Mouse (Mus musculus) heart, postnatal 0 days (tissue): ENCODE measurements around the gene Hoxd4. TPM values are rescaled to one million over a fixed set of nuclear protein-coding genes. Genes with fewer than 3 reads are reported as not detected.

ENCODE experiments used
- ATAC-seq: fragments of 200-750 bp; cut with Nextera tagmentation; 2 replicates; pipeline ENCODE4 v1.8.0; 2017; ENCODE audit warnings: low read depth, moderate number of reproducible peaks, moderate library complexity; ENCODE audit not compliant: insufficient read depth
- DNase-seq: peaks from one replicate; pipeline ENCODE4 v3.0.0-alpha.2; 2016; ENCODE audit warnings: low spot score
- H3K27ac ChIP-seq: fragments of 300-500 bp; sonication (generic); 2 replicates; pipeline ENCODE4 v1.5.1; 2014; ENCODE audit warnings: low read depth, mild to moderate bottlenecking
- H3K27me3 ChIP-seq: fragments of 300-500 bp; sonication (generic); 2 replicates; pipeline ENCODE4 v1.6.1; 2014; ENCODE audit warnings: low read length, mixed read lengths; ENCODE audit not compliant: control insufficient read depth, insufficient read depth
- H3K36me3 ChIP-seq: fragments of 300-500 bp; sonication (generic); replicated peaks from 2 replicates; pipeline ENCODE4 v1.6.1; 2014; ENCODE audit warnings: low read length, mixed read lengths; ENCODE audit not compliant: control insufficient read depth, insufficient read depth
- H3K4me1 ChIP-seq: fragments of 300-500 bp; sonication (generic); 2 replicates; pipeline ENCODE4 v1.6.1; 2014; ENCODE audit warnings: antibody characterized with exemption; ENCODE audit not compliant: control insufficient read depth, insufficient read depth
- H3K4me2 ChIP-seq: fragments of 300-500 bp; sonication (generic); 2 replicates; pipeline ENCODE4 v1.6.1; 2014; ENCODE audit warnings: low read depth, mild to moderate bottlenecking, low read length, moderate library complexity
- H3K4me3 ChIP-seq: fragments of 300-500 bp; sonication (generic); 2 replicates; pipeline ENCODE4 v1.5.1; 2014; ENCODE audit warnings: low read depth, low read length
- H3K9ac ChIP-seq: fragments of 300-500 bp; sonication (generic); replicated peaks from 2 replicates; pipeline ENCODE4 v1.6.1; 2014; ENCODE audit warnings: low read depth, low read length, mixed read lengths
- H3K9me3 ChIP-seq: fragments of 300-500 bp; sonication (generic); replicated peaks from 2 replicates; pipeline ENCODE4 v1.6.1; 2016; ENCODE audit warnings: low read length; ENCODE audit not compliant: control insufficient read depth
- CTCF ChIP-seq: IDR thresholded peaks from 2 replicates; pipeline ENCODE4 v1.5.1; 2016; ENCODE audit warnings: antibody characterized with exemption, control low read depth, low read depth
- EP300 ChIP-seq: IDR thresholded peaks from 2 replicates; pipeline ENCODE4 v1.6.1; 2016; ENCODE audit warnings: antibody characterized with exemption, low read depth
- WGBS: fragments of 180-500 bp; shearing (Covaris S2); extraction: QIAGEN DNeasy Blood & Tissue Kit; methylation state at CpG from one replicate; pipeline ENCODE4 v1.1.7; 2014; 5-methylcytosine and 5-hydroxymethylcytosine counted together
- polyA plus RNA-seq: library from polyadenylated mRNA; unstranded; fragments of >200 nt; fragmentation: Nextera tagmentation; extraction: Ambion mirVana; gene quantifications from 2 replicates; pipeline ENCODE4 v1.2.1, GENCODE M21; 2015
- total RNA-seq: library from RNA; depleted of rRNA; stranded (reverse); fragments of >200 nt; gene quantifications from 2 replicates; pipeline ENCODE4 v1.2.3, GENCODE M21; 2014; ENCODE audit warnings: low replicate concordance

Gene Hoxd4
- total and polyA plus RNA-seq, 2 experiments from 2014 or later: 0.05 TPM; not detected in 1

DNA sequence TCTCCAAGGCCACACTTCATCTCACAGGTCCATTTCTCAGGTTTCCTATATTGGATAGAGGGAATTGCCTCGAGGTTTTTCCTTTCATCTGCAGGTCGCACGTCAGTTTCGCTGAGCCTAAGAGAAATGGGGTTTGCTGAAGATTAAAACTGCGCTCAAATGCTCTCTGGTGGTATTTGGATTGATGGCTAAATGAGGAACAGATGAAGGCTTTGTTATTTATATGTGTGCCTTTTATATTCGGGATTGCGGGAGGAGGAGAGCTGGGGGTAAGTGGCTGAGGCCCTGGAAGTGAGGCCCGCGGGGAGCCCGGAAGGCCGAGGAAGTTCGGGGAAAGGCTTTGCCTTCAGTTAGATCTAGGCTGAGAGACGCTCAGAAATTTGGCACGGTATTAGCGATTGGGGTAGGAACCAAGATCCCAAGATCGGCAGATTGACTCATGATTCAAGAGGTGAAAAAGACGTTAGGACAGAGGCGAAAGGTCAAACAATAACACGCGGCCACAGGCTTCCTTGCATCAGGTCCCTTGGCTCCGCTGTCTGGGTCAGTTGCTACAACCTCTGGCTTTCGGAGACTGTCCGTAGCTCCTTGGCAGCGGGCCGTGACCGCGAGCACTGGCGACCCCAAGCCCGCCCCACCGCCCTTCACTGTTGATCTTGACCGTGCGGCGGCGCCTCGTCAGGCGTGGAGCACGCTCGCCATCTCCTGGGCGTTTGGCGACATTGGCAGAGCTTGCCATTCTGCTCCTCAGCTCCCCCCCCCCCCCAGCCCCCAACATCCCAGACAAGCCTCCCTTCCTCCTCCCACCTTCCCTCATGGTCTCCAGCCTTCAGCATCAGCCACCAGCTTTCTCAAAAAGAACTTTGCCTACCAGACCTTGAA, 39.0 kb upstream of the Hoxd4 start:
- peak; percentile 67 for ATAC-seq
- H3K27ac ChIP-seq: no peak overlapping the region
- peak; percentile 73 for TF ChIP-seq CTCF
- TF ChIP-seq EP300: no peak
- H3K9me3 ChIP-seq: no peaks in the 10 kb centered on the region
- H3K4me3 ChIP-seq: peak overlapping the region; percentile 41
- peaks cover 100% of the 10 kb centered on the region for H3K27me3 ChIP-seq
- H3K36me3 ChIP-seq: no peaks in the 10 kb centered on the region
- peak overlapping the region; percentile 61 for H3K4me2 ChIP-seq
- DNase-seq: no peak
- 7% methylated on average over 40 of the region's 40 CpGs for WGBS
- no peak overlapping the region for H3K9ac ChIP-seq
- peaks cover 8% of the 10 kb centered on the region; the same call in 1 of the 2 replicates for H3K4me1 ChIP-seq

DNA sequence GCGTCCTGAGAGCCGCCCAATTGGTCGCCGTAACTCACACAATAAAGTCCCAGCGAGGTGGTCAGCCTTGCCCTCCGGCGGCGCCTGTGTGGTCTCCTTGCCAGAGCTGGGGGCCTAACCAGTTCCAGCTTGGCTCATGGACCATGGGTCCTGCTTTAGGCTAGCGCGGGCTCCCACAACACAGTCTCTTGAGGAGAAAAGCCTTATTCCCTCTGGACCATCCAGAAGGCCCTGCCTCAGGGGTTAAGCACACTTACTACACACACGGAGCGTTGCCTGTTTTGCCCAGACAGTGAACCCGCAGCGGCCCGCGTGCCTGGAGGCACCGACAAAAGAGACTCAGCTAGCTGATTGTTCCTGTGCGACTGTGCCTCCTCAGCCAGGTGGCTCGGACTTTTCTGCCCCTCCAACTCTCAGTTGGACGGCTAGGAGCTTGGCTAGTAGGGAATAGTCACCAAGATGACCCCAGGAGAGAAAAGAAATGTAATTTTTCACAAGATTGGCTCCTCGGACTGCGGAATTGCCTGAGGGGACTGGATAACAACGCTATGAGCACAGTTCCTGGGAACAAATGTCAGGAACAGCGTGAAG, 37.8 kb upstream of the Hoxd4 start:
- H3K27me3 ChIP-seq: peaks cover 100% of the 10 kb centered on the region
- WGBS: 4% methylated on average over 24 of the region's 24 CpGs
- no peak overlapping the region for H3K9ac ChIP-seq
- no peak overlapping the region for H3K27ac ChIP-seq
- no peaks in the 10 kb centered on the region for H3K36me3 ChIP-seq
- H3K4me3 ChIP-seq: no peak overlapping the region
- H3K9me3 ChIP-seq: no peaks in the 10 kb centered on the region
- no peak for ATAC-seq
- H3K4me2 ChIP-seq: no peak overlapping the region
- no peak for TF ChIP-seq CTCF
- no peak for TF ChIP-seq EP300
- no peak for DNase-seq
- 0 out of 2 replicates have a peak, but pooled peaks cover 4% of the 10 kb centered on the region for H3K4me1 ChIP-seq

DNA sequence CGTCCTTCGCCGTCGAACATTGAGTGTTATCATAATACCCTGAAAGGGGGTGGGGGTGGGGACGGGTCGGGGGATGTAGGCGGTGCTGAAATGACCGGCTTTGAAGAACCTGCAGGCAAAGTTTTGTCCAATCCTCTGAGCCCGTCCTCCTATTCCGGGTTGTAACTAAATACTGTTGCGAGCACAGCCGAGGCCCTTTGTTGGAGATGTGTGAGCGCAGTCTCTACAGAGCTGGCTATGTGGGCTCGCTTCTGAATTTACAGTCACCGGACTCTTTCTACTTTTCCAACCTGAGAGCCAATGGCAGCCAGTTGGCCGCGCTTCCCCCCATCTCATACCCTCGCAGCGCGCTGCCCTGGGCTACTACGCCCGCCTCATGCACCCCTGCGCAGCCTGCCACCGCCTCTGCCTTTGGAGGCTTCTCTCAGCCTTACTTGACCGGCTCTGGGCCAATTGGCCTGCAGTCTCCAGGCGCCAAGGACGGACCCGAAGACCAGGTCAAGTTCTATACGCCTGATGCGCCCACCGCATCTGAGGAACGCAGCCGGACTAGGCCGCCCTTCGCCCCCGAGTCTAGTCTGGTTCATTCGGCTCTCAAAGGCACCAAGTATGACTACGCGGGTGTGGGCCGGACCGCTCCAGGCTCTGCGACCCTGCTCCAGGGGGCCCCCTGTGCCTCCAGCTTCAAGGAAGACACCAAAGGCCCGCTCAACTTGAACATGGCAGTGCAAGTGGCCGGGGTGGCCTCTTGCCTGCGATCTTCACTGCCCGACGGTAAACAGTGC, 36.7 kb upstream of the Hoxd4 start, which contains the start of gene Hoxd12:
TSS of gene Hoxd12 (plus strand) at position 133 of the 785 bp plus-strand sequence.
- H3K27ac ChIP-seq: no peak within 1 kb of the TSS
- H3K4me1 ChIP-seq: 0 out of 2 replicates have a peak, but pooled peaks cover 4% of the 10 kb centered on the region
- H3K36me3 ChIP-seq: no peaks in the 10 kb centered on the region
- TF ChIP-seq CTCF (no peak), EP300 (no peak)
- WGBS: 4% methylated on average over 47 of the region's 47 CpGs
- peaks cover 100% of the 10 kb centered on the region for H3K27me3 ChIP-seq
- H3K9me3 ChIP-seq: no peaks in the 10 kb centered on the region
- no peak within 1 kb of the TSS for H3K4me3 ChIP-seq
- no peak for DNase-seq
- H3K9ac ChIP-seq: no peak within 1 kb of the TSS
- no peak for ATAC-seq
- no peak within 1 kb of the TSS for H3K4me2 ChIP-seq

DNA sequence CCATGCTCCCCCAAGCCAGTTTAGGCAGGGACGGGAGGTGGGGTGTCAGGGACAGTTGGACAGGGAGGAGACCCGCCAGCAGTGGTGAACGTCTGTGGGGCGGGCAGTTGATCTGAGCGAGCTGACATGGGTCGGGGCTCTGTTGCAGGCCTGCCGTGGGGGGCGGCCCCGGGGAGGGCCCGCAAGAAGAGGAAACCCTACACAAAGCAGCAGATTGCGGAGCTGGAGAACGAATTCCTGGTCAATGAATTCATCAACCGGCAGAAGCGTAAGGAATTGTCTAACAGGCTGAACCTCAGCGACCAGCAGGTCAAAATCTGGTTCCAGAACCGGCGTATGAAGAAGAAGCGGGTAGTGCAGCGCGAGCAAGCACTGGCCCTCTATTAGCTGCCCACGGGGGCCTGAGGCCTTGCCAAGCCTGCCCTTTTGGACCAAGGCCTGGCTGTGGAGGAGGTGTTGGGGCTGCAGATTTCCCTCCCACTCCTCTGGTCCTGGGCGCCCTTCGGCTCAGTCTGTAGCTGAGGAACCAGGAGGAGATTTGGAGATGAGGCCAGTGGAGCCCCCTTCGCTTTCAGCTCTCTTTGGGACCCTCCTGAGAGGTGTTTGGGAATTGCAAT, 36.0 kb upstream of the Hoxd4 start:
- 7% methylated on average over 23 of the region's 24 CpGs for WGBS
- TF ChIP-seq EP300 (no peak), CTCF (no peak)
- no peaks in the 10 kb centered on the region for H3K36me3 ChIP-seq
- H3K9ac ChIP-seq: no peak overlapping the region
- 0 out of 2 replicates have a peak, but pooled peaks cover 4% of the 10 kb centered on the region for H3K4me1 ChIP-seq
- no peak overlapping the region for H3K4me3 ChIP-seq
- ATAC-seq: no peak
- DNase-seq: no peak
- H3K4me2 ChIP-seq: no peak overlapping the region
- H3K27ac ChIP-seq: no peak overlapping the region
- H3K9me3 ChIP-seq: no peaks in the 10 kb centered on the region
- H3K27me3 ChIP-seq: peaks cover 100% of the 10 kb centered on the region
